Mouse (Mus musculus): ENCODE data around the gene Olfr1364.
A peak's percentile ranks its signal among the peaks of the same experiment; 100 is the strongest.

Olfr1364 gene

GRCm38 (mm10) chr13:21581659-21582058 lies at the start of gene Olfr1364:
Gene Olfr1364, minus strand, starts transcription at chr13:21581759.
- ATAC-seq (ENCODE audit: low TSS enrichment), result no peak

GRCm38 (mm10) chr13:21613922-21614321 lies 32.4 kb upstream of the Olfr1364 start, which contains the start of gene Olfr1362:
Gene Olfr1362, minus strand, starts transcription at chr13:21614022.
- ATAC-seq (ENCODE audit: low TSS enrichment), result no peak

GRCm38 (mm10) chr13:21591618-21592017 lies 10.1 kb upstream of the Olfr1364 start:
- no peak for ATAC-seq (ENCODE audit: low TSS enrichment)

GRCm38 (mm10) chr13:21559793-21560192 lies 21.8 kb downstream of the Olfr1364 start, which contains the start of gene Olfr1535:
Gene Olfr1535, minus strand, starts transcription at chr13:21559893.
- ATAC-seq (ENCODE audit: low TSS enrichment), result no peak

GRCm38 (mm10) chr13:21550416-21551110 lies 31.0 kb downstream of the Olfr1364 start:
- no peak for ATAC-seq (ENCODE audit: low TSS enrichment)

GRCm38 (mm10) chr13:21549487-21549886 lies 32.1 kb downstream of the Olfr1364 start:
- ATAC-seq (ENCODE audit: low TSS enrichment), result no peak

GRCm38 (mm10) chr13:21542708-21543107 lies 38.9 kb downstream of the Olfr1364 start, which contains the start of gene Olfr1366:
Gene Olfr1366, minus strand, starts transcription at chr13:21542808.
- ATAC-seq (ENCODE audit: low TSS enrichment), result no peak

- peak; percentile 100 for ATAC-seq (ENCODE audit: low TSS enrichment)
Observed at GRCm38 (mm10) chr13:21530781-21531201, 50.8 kb downstream of the Olfr1364 start, which contains the start of gene Zkscan8. Gene Zkscan8, minus strand, starts transcription at chr13:21531120.

- no peak for ATAC-seq (ENCODE audit: low TSS enrichment)
Observed at GRCm38 (mm10) chr13:21530136-21530535, 51.4 kb downstream of the Olfr1364 start.

Measured in frontal cortex, adult (tissue).